In the genomic region with DNA sequence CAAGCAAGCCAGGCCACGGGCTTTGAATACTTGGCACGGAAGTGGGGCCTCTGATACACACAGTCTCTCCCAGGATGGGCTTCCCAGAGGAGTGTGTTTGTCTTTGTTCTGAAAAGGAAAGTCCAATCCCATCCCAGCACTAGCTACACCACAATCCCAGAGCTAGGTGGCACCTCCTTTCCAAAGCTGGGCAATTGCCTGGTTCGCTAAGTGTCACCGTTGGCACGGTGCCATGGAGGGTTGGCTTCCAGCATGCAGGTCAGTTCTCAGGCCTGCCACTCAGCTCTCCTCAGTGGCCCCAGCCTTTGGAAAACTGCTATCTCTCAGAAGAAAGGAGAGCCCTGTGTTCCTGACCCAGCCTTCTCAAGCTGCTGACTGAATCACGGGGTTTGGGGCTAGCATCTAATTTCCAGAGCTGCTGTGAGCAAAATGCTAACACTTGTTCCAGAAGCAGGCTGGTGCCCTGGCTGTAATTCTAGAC, we compare ENCODE assay signal across 9 mouse cellular contexts. TPM values are rescaled to one million over a fixed set of nuclear protein-coding genes. Genes with fewer than 3 reads are reported as not detected.
A peak's percentile ranks its signal among the peaks of the same experiment; 100 is the strongest.
DNase-seq lines count a peak whose midpoint lies in the region; ATAC-seq and TF ChIP-seq lines count a peak whose summit lies in the region.
"Had no signal": no experiment of that assay in that cellular context is flagged by ENCODE, and none has a peak within 500 bp of the region (broad histone marks: within the 10 kb centered on the region; RNA-seq: fewer than 3 reads in every experiment).

No protein-coding gene starts in this region.

- WGBS in cerebellum, adult 2 months = 5% methylated on average over 6 of the region's 6 CpGs
- WGBS in hindbrain, embryonic 11.5 days = 72% methylated on average over 6 of the region's 6 CpGs

- TF ChIP-seq CTCF in cerebellum, adult 2 months (IDR thresholded peaks at IDR 0.05; ENCODE audit: borderline replicate concordance, insufficient read depth, low read depth, low read length) = peak; percentile 78

- no peaks in the 10 kb centered on the region for H3K36me3 ChIP-seq in hindbrain, embryonic 11.5 days (ENCODE audit: control insufficient read depth, insufficient read depth, low read length)
- H3K36me3 ChIP-seq: limb, embryonic 12.5 days had no signal

- H3K9ac ChIP-seq in hindbrain, embryonic 11.5 days (ENCODE audit: low read depth, low read length) = no peak overlapping the region
- H3K9ac ChIP-seq: limb, embryonic 12.5 days had no signal

- no peaks in the 10 kb centered on the region for H3K27me3 ChIP-seq in cerebellum, adult 2 months (ENCODE audit: control insufficient read depth, insufficient read depth, low read length)
- H3K27me3 ChIP-seq in hindbrain, embryonic 11.5 days (ENCODE audit: control insufficient read depth, insufficient read depth, low read length) = no peaks in the 10 kb centered on the region

- ATAC-seq in hindbrain, embryonic 11.5 days (ENCODE audit: low FRiP score) = no peak

- no peak overlapping the region for H3K4me3 ChIP-seq in cerebellum, adult 2 months (replicated peaks; ENCODE audit: insufficient read depth, low read depth, low read length)
- no peak overlapping the region for H3K4me3 ChIP-seq in hindbrain, embryonic 11.5 days (ENCODE audit: low read depth, low read length)
- H3K4me3 ChIP-seq: limb, embryonic 12.5 days had no signal

- H3K4me2 ChIP-seq in hindbrain, embryonic 11.5 days (replicated peaks; ENCODE audit: low read depth, low read length) = no peak overlapping the region
- H3K4me2 ChIP-seq: limb, embryonic 12.5 days had no signal

- peak overlapping the region; percentile 61 for H3K27ac ChIP-seq in cerebellum, adult 2 months (ENCODE audit: insufficient read depth, low read length)
- no peak overlapping the region for H3K27ac ChIP-seq in hindbrain, embryonic 11.5 days (ENCODE audit: low read depth, low read length)
- H3K27ac ChIP-seq: limb, embryonic 12.5 days had no signal

- H3K4me1 ChIP-seq in cerebellum, adult 2 months (ENCODE audit: control insufficient read depth, insufficient read depth, low read length) = peaks cover 26% of the 10 kb centered on the region
- H3K4me1 ChIP-seq in hindbrain, embryonic 11.5 days (replicated peaks; ENCODE audit: control insufficient read depth, insufficient read depth, low read length) = no peaks in the 10 kb centered on the region

- peak; percentile 26 for DNase-seq in NIH3T3 (ENCODE audit: low read depth)
- DNase-seq in cerebellum, adult 2 months = peak; percentile 91 to 93
- DNase-seq in frontal cortex, postnatal 25 days (ENCODE audit: low spot score in 2 of 2) = peak; percentile 45 to 62
- peak; percentile 45 for DNase-seq in hindbrain, embryonic 11.5 days (ENCODE audit: low spot score)
- peak; percentile 44 for DNase-seq in layer of hippocampus, adult 9-10 months (ENCODE audit: low spot score)
- peak; percentile 83 for DNase-seq in lung, postnatal 25 days (ENCODE audit: low spot score)
- DNase-seq in right cerebral cortex, postnatal 14 days = peak; percentile 68
- no peak for DNase-seq in thymus, postnatal 25 days

- no peaks in the 10 kb centered on the region for H3K9me3 ChIP-seq in hindbrain, embryonic 11.5 days (ENCODE audit: control insufficient read depth, low read length)
- H3K9me3 ChIP-seq: limb, embryonic 12.5 days had no signal

- peak; percentile 23; the same call in 1 of the 2 replicates for TF ChIP-seq POLR2A in cerebellum, adult 2 months (IDR thresholded peaks at IDR 0.05; ENCODE audit: borderline replicate concordance, insufficient read depth, low read length)

RNA-seq across cellular contexts. Expression of gene Bod1, which starts 42.0 kb away (rescaled TPM):
- 130 and 139 TPM in 2 replicates for polyA plus RNA-seq in cerebellum, adult 2 months (2012; rRNA removed)
- polyA plus RNA-seq in hindbrain, embryonic 11.5 days (2014; fragmentation: Nextera tagmentation; extraction: Ambion mirVana) = 149 and 164 TPM in 2 replicates
